Mouse (Mus musculus) large intestine, adult 2 months (tissue): ENCODE measurements around the gene Gm20661. TPM values are rescaled to one million over a fixed set of nuclear protein-coding genes. Genes with fewer than 3 reads are reported as not detected.
A peak's percentile ranks its signal among the peaks of the same experiment; 100 is the strongest.

Experiments
- DNase-seq: peaks from one replicate; pipeline ENCODE4 v3.0.0-alpha.2; 2012; ENCODE audit warnings: low read depth, low spot score
- WGBS: fragments of 180-500 bp; shearing (Covaris S2); methylation state at CpG from one replicate; pipeline ENCODE4 v1.1.7; 2018; 5-methylcytosine and 5-hydroxymethylcytosine counted together
- polyA plus RNA-seq: library from polyadenylated mRNA; depleted of rRNA; stranded (reverse); fragments of >200 nt; gene quantifications from 2 replicates; pipeline ENCODE4 v1.2.3, GENCODE M21; 2012

The Gm20661 gene
- polyA plus RNA-seq, 1 experiment = not detected

DNA sequence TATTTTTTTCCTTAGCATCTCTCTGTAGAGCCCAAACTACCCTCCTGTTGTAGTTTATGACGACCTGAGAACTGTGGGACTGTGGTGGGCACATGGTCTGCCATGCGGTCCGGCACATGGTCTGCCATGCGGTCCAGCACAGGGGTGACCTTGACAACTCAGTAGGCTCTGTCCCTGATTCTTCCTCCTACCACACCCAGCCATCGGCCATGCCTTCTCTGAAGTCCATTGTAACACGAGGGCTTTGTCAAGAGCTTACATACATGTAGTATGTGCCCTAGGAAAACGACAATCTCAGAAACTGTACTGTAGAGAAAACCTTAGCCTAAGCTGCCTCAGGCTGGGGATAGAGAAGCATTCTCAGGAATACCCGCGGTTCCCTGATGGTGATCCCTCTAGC, 18.2 kb upstream of the Gm20661 start:
- DNase-seq = no peak
- WGBS = 89% methylated on average over 9 of the region's 9 CpGs

DNA sequence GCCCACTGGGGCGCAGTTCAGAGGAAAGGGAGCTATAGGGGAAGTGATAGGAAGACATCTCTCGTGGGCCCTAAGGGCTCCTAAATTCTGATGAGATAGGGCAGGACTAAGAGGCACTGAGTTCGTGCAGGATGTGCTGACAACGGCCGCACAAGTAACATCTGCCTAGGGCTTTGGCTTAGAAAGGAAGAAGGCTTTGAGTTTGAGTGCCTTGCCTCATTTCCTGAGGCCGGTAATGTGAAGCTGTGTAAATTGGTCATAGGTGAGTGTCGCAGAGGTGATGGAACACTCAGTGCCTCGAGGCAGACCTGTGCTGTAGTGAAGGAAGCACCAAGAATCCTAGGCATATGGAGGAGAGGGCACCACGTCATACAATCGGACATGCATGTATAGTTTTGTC, 16.2 kb upstream of the Gm20661 start:
- DNase-seq = no peak
- 85% methylated on average over 10 of the region's 10 CpGs for WGBS

DNA sequence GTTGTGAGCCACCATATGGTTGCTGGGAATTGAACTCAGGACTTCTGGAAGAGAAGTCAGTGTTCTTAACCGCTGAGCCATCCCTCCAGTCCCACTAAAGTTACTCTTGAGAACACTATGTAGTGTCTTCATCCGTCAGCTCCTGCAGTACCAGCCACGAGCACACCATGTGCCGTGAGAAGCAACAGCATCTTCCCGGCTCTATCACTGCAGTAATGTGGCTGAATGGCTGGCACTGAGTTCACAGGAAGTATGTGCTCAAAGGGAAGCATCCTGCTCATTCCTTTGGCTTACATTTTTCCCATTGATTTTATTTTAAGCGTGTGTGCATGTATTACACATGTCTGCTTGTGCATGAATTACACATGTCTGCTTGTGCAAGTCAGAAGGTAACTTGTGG, 15.4 kb upstream of the Gm20661 start:
- no peak for DNase-seq
- 84% methylated on average over 6 of the region's 6 CpGs for WGBS

DNA sequence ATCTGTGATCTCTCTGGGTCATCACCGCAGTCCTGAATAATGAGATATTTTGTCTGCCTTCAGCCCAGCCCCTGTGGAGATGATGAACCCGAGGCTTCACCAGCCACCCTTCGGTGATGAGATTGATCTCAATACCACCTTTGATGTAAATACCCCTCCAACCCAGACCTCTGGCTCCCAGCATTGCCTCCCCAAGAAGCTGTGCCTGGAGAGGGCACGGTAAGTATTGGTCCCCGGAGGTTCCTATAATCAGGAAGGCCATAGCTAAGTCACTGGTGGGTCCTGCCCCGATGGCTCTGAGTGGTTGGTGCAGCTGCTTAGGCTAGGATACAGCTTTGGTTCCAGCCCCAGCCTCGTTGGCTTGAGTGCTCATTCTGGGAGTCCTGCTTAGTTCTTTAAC, 14.3 kb upstream of the Gm20661 start:
- 90% methylated on average over 7 of the region's 7 CpGs for WGBS
- no peak for DNase-seq

DNA sequence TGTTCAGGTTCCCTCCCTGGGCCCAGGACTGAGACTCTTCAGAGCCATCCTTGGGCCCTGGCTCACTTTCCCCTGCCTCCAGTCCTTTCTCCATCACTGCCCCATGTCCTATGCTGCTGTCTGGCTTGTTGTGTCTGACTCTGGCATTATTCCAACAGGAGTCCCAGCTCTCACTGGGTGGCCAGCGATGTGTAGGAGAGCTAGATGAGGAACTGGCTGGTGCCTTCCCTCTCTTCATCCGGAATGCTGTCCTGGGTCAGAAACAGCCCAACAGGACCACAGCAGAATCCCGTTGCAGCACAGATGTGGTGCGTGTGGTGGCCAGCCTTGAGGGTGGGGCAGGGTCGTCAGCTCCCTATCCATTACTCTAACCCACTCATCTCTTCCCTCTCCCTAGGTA, 12.5 kb upstream of the Gm20661 start:
- WGBS = 82% methylated on average over 5 of the region's 5 CpGs
- DNase-seq = no peak

DNA sequence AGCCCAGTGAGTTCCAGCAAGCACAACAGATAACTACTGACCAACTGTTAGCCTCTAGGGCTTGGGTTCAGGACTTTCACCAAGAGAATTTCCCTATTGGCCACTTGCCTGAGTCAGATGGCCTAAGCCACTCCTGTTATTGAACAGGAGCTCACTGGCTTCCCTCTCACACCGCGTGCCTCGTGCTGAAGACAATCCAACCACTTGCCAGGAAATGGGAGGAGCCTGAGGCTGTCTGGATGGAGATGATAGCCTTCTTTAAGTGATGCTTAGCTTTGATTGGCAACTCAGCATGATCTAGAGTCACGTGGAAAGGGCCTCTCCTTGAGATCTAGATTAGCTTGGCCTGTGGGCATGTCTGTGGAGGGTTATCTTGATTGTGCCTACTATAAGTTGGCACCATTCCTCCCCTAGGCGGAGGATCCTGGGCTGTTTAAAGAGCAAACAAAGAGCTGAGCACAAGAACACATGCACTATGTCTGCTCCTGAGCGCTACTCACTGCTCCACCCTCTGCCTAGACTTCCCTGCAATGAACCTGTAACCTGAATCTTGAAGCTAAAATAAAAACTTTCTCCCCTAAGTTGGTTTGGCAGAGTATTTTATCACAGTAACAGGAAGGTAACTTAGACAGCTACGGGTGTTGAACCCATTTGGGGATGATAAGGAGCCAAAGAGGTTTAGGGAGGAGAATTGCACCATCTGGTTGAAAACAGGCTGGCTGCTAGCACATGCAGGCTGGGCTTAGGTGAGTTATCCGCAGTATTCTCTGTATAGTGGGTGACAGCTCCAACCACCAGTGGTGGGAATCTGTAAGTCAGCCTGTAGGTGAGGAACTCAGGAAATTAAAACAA, 10.9 kb upstream of the Gm20661 start:
- WGBS = 44% methylated on average over 8 of the region's 8 CpGs
- DNase-seq = peak; percentile 21

DNA sequence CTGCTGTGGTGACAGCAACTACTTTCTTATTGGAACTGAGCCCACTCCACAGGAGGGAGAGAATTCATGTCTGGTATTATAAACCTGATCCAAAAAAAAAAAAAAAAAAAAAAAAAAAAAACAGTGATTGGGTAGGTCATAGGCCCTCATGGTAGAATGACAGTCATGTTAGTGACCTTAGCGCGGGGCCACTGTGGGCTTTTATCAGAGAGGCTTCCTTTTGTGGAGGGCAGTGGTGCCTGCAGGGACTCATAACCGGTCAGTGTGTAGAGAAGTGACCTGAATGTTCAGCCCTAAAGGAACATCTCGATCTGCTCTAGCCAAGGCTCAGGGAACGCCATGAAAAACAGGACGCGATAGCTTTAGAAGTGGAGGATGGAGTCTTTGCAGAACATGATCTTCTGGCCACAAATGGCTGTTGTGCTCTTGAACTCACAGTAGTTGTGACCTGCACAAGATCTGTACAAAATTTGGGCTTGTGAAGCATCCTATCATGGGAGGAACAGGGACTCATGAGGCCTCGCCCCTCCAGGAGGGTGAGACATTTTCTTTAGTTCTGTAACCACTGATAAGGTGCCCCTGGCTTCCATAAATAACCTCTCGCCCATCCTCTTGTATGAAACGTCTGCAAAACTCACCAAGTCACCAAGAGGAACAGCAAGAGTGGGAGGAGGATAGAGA, 8.2 kb upstream of the Gm20661 start:
- WGBS = 78% methylated on average over 10 of the region's 10 CpGs
- no peak for DNase-seq

DNA sequence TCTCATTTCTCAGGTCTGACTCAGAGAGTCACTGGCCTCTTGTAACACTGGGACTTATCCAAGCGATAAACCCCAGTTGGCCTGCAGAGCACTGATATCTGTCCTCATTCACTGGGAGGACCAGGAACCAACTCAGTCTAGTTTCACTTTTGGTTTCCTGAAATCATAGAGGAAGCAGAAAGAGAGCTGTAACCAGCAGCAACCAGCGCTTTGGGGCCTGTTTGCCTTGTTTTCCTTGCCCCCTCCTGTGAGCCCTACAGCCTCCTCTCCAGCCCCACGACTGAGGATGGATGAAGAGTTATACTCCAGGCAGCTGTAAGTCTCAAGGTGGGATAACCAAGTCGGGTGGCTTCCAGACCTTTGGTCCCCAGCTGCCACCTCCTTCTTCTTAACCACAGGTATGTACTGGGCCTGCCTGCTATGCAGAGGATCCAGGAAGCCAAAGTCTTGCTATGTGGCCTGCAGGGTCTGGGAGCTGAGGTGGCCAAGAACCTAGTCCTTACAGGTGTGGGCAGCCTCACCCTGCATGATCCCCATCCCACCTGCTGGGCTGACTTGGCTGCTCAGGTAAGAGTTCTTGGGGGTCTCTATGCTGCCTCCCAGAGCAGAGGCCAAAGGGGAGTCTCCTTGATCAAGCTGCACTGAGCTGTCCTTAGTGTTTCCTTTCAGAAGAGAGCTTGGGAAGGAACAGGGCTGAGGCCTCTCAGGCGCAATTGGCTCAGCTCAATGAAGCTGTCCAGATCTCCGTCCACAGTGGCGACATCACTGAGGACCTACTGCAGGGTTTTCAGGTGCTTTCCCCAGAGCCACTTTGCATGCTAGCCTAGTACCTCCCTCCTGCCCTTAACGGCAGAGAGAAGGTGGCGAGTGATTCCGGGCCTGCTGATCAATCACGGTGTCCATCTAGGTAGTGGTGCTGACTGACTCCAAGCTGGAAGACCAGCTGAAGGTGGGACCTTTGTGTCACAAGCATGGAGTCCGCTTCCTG, 7.2 kb upstream of the Gm20661 start, which contains the start of gene Uba7:
Uba7 (plus strand) TSS at position 107 of the 988 bp plus-strand sequence.
- 54% methylated on average over 12 of the region's 12 CpGs for WGBS
- peak; percentile 83 for DNase-seq

DNA sequence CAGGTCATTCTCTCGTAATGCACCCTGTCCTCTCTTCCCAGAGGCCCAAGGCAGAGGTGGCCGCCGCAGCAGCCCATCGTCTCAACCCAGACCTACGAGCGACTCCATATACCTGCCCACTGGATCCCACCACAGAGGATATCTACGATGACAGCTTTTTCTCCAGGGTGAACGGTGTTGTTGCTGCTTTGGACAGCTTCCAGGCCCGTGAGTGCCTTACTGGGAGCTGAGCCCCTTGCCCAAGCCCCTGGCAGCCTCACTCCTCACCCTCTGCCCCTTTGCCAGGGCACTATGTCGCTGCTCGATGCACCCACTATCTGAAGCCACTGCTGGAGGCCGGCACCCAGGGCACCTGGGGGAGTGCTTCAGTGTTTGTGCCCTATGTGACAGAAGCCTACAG, 4.0 kb upstream of the Gm20661 start:
- 94% methylated on average over 12 of the region's 12 CpGs for WGBS
- DNase-seq = no peak

DNA sequence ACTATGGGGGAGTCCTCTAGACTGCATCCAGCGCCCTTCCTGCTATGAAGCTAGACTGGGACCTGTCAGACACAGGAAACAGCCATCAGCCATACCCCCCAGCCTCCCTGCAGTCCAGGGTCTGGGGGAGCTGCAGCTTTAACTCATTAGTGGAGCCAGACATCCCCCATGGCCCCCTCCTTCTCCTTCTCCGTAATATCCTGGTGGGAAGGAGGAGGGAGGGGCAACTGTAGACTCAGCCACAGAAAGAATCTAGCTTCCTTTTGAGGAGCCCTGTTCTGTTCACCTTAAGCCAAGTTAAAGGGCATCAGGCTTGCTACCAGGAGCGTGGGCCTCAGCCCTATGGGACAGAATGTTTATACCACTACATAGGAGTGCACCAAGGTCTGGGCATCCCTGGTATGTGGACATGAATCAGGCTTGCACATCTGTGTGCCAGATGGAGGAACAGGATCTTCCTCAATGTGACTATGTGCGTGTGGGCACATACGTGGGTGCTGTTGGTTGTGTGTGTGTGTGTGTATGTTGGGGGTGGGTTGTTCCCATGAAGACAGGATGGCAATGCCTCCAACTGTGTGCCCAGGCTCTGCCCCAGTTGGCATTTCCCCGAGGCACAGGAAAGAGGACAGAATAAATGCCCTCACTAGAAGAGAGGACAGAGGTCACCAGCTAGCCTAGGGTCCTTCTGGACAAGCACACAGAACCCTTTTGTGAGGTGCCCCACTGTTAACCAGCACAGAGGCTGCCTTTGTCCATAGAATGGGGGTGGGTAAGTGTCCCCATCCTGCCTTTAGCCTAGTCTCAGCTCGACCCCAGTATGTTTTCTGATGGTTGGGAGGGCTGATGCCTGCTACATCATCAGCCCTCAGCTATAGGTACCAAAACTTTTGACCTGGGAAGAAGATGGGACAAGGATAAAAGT, 913 bp upstream of the Gm20661 start:
- 62% methylated on average over 7 of the region's 7 CpGs for WGBS
- DNase-seq = no peak

DNA sequence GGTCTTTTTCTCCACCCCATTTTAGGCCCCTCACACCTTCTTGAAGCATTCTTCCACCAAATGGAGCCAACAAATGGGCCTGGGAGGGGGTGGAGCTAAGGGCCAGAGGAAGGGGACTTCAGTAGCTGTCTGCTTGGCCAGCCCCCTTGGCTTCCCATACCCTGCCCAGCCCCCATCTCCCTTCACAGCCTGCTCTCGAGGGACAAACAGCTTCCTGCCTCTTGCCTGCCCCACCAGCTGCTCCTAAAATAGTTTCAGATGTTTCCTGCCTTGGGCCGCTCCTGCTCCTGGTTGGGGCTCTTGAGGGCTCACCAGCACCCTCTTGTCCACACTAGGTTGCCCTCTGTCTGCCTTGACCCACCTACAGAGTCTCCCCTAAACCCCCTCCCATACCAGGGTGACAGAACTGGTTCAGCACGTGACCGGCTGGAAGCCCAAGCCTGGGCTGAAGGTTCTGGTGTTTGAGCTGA, 598 bp downstream of the Gm20661 start:
- DNase-seq = no peak
- WGBS = 52% methylated on average over 4 of the region's 4 CpGs

DNA sequence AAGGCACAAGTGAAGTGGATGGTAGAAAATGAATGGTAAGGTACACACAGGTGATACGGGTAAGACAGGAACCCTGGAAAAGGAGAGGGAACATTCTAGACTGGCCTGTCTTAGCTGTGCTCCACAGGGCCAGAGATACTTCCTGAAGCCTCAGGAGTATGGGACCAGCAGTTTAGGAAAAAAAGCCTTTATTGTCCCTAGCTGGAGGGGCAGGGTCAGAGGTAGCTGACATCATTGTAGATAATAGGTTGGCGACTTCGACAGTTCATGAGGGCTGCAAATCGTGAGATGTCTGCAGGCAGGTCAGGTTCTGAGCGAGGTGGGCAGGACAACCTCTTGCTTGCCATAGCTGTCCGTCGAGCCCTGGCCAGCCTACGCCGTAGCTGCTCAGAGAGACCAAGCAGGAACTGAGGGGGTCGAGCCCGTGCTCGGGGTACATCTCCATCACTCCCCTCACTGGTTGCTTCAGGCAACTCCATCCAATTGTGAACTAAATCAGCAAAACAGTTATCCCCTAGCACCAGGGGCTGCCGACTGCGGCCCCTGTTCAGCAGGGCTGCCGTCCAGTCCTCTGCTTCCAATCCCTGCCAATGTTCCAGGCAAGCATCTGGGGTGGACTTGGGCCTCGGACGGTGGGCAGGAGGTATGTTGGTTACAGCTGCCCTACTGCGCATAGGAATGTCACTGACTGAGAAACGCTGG, 1.3 kb downstream of the Gm20661 start:
- WGBS = 67% methylated on average over 19 of the region's 19 CpGs
- DNase-seq = no peak

DNA sequence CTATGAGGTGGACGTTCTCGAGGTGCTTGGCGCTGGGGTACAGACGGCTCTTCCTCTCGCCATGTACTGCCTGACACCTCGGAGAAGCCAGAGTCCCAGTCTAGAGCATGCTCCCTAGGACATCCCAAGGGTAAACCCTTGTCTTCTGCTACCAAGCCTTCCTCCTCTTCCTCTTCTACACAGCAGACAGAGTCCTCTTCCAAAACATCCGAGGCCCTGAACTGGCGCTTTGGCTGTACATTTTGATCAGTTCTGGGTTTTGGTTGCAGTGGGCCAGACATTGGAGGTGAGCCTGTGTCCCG, 1.8 kb downstream of the Gm20661 start:
- no peak for DNase-seq
- 69% methylated on average over 9 of the region's 9 CpGs for WGBS

DNA sequence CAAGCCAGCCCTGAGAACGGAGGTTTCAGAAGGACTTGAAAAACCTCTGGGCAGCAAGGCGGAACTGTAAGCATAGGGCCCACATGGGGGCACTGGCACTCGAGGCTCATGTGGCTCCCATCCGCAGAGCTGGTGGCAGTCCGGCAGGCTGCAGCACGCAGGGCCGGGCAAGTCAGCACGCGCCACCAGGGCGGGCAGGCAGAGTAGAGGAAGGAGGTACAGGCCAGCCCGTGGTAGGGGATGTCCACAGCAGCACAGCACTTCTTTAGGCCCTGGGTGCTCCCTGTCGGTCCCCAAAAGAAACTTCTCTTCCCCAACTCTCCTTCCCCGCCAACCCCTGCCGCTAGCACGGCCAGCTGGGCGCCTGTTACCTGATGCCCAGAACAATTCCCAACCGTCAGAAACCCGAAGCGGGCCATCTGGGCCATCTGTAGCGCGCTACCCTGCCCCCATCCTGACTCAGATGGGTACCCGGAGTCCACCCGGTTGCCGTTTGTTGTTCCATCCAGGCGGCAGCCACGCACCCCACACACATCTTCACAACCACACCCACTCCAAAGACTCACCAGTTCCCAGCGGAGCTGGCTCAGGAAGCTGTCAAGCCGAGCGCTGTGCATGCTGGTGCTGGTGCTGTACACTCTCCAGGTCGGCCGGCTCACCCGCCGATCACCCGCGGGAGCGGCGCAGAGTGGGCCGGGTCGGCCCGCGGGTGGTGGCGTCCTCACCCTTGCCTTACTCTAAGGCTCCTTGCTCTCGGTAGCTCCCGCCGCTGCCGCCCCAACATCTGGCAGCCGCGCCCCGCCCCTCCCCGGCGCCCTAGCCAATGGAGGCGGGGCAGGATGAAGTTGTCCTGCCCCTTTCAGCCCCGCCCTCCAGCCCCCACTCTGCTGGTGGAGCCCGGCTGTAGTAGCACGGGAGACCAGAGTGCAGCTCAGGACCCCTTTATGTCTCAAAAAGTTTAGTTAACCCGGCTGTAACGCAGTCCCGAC, 2.6 kb downstream of the Gm20661 start, which contains the start of gene Inka1:
Inka1 (minus strand) TSS at position 749 of the 989 bp plus-strand sequence.
- no peak for DNase-seq
- WGBS = 3% methylated on average over 58 of the region's 58 CpGs

DNA sequence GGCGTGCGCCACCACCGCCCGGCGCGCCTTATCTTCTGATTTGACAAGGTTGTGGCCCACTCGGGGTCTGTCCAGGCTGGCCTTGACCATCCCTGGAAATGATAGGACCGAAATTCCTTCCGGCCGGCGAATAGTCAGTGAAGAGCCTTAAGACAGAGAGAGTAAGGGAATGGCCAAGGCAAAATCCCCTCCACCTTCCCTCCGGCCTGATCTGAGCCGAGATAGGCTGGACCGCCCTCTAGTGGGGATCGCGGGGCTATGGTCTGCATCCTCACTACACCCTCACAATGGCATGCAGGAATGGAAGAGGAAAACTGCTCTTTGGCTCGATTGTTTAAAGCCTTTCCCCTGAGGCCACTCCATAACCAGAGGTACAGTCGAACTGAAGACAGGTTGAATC, 3.5 kb downstream of the Gm20661 start:
- 3% methylated on average over 18 of the region's 18 CpGs for WGBS
- DNase-seq = no peak

DNA sequence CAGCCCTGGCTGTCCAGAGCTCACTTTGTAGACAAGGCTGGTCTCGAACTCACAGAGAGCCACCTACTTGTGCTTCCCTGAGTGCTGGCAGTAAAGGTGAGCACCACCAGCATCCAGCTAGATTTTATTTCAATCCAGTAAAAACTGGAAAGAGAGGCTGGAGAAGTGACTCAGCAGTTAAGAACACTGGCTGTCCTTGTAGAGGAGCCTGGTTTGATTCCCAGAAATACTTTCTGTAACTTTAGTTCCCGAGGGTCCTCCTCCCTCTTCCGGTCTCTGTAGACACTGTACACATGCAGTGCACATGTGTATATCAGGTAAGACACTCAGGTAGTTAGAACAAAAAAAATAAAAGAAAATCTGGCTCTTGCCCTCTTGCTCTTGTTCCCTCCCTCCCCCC, 5.1 kb downstream of the Gm20661 start:
- DNase-seq = no peak
- 50% methylated on average over 3 of the region's 3 CpGs for WGBS

DNA sequence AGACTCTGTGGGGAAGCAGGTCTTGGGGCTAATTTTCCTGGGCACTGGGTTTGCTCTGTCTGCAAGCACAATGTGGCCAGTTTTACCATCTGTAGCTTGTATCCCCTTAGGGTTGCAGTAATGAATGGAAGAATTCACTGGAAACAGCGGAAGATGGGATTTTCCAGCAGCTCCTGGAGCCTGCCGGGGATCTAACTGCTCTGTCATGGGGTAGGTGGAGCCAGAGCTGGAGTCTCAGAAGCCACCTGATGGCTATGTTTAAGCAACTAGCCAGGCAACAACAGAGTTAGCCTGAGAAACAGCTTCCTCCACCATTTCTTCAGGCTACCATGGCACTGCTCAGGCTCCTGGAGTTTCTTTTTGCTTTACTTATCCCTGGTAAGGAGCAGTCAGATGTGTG, 9.3 kb downstream of the Gm20661 start, which contains the start of gene Cdhr4:
Cdhr4 (plus strand) TSS at position 301 of the 400 bp plus-strand sequence.
- no peak for DNase-seq
- WGBS = 73% methylated on average over 2 of the region's 2 CpGs
